Mouse (Mus musculus) hindbrain, postnatal 0 days (tissue): Measurements from ENCODE around the gene Hist1h2bb. TPM values are rescaled to one million over a fixed set of nuclear protein-coding genes. Genes with fewer than 3 reads are reported as not detected.
"Not testable (repeated sequence)": the region's sequence is repeated elsewhere in the genome, so short reads cannot be mapped to it uniquely, and the experiment has no call there.

Source experiments
- ATAC-seq: fragments of 200-750 bp; cut with Nextera tagmentation; 2 replicates; pipeline ENCODE4 v1.8.0; 2017; ENCODE audit warnings: mild to moderate bottlenecking, moderate TSS enrichment, moderate library complexity
- DNase-seq: peaks from one replicate; pipeline ENCODE4 v3.0.0-alpha.2; 2015; ENCODE audit warnings: low spot score
- H3K27ac ChIP-seq: fragments of 300-500 bp; sonication (generic); 2 replicates; pipeline ENCODE4 v1.5.1; 2014; ENCODE audit warnings: mild to moderate bottlenecking
- H3K27me3 ChIP-seq: fragments of 300-500 bp; sonication (generic); 2 replicates; pipeline ENCODE4 v1.6.1; 2014; ENCODE audit warnings: low read length, mixed read lengths; ENCODE audit not compliant: insufficient read depth
- H3K36me3 ChIP-seq: fragments of 300-500 bp; sonication (generic); 2 replicates; pipeline ENCODE4 v1.6.1; 2014; ENCODE audit warnings: low read length, mixed read lengths; ENCODE audit not compliant: insufficient read depth
- H3K4me1 ChIP-seq: fragments of 300-500 bp; sonication (generic); 2 replicates; pipeline ENCODE4 v1.6.1; 2014; ENCODE audit warnings: antibody characterized with exemption, low read length, mixed read lengths; ENCODE audit not compliant: insufficient read depth
- H3K4me2 ChIP-seq: fragments of 300-500 bp; sonication (generic); 2 replicates; pipeline ENCODE4 v1.6.1; 2014; ENCODE audit warnings: low read depth, mild to moderate bottlenecking, low read length, moderate library complexity, mixed read lengths
- H3K4me3 ChIP-seq: fragments of 300-500 bp; sonication (generic); 2 replicates; pipeline ENCODE4 v1.5.1; 2014; ENCODE audit warnings: low read length
- H3K9ac ChIP-seq: fragments of 300-500 bp; sonication (generic); replicated peaks from 2 replicates; pipeline ENCODE4 v1.6.1; 2014; ENCODE audit warnings: mild to moderate bottlenecking, low read length, moderate library complexity, mixed read lengths
- H3K9me3 ChIP-seq: fragments of 300-500 bp; sonication (generic); 2 replicates; pipeline ENCODE4 v1.6.1; 2016; ENCODE audit warnings: low read length, mixed read lengths
- CTCF ChIP-seq: IDR thresholded peaks from 2 replicates; pipeline ENCODE4 v1.5.1; 2016; ENCODE audit warnings: antibody characterized with exemption, control low read depth, low read depth
- WGBS: fragments of 180-500 bp; shearing (Covaris S2); extraction: QIAGEN DNeasy Blood & Tissue Kit; methylation state at CpG from one replicate; pipeline ENCODE4 v1.1.7; 2014; 5-methylcytosine and 5-hydroxymethylcytosine counted together
- polyA plus RNA-seq: library from polyadenylated mRNA; unstranded; fragments of >200 nt; fragmentation: Nextera tagmentation; extraction: Ambion mirVana; gene quantifications from 2 replicates; pipeline ENCODE4 v1.2.1, GENCODE M21; 2015
- total RNA-seq: library from RNA; depleted of rRNA; stranded (reverse); fragments of >200 nt; gene quantifications from 2 replicates; pipeline ENCODE4 v1.2.3, GENCODE M21; 2014

Gene Hist1h2bb
- total and polyA plus RNA-seq, 2 experiments from 2014 or later, result 0.49 to 1,454 TPM

DNA sequence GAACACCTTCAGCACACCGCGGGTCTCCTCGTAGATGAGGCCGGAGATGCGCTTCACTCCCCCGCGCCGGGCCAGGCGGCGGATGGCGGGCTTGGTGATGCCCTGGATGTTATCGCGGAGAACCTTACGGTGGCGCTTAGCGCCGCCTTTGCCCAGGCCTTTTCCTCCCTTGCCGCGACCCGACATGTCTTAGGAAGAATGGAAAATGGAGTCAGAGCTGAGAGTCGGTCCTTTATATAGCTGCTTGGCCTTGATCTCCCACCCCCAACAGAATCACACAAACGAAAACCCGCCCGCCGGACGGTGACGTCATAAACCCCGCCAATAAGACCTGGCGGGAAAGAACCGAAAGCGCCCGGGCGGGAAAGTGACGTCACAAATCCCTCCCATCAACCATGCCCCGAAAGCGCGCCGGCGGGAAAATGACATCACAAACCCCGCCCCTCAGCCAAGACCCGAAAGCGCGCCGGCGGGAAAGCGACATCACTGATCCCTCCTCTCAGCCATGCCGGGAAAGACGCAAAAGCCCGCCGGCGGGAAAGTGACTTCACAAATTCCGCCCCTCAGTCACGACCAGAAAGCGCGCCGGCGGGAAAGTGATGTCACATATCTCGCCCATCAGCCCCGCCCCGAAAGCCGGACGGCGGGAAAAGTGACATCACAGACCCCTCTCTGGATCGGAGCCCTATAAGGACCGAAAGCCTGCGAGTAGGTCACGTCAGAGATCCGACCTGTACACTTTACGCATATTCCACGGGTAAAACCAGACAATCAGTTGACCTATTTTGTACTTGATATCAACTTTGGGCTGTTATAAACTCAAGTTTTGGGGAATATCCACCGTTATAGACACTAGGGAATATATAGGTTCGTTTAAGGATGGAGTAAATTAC, 14.7 kb downstream of the Hist1h2bb start, which contains the start of gene Hist1h4a:
TSS of gene Hist1h4a (minus strand) at position 259 of the 893 bp plus-strand sequence.
- DNase-seq, result peak; percentile 100
- ATAC-seq, result peak; percentile 85
- H3K4me3 ChIP-seq, result peak within 1 kb of the TSS; percentile 41
- H3K4me2 ChIP-seq, result peak within 1 kb of the TSS; percentile 84
- H3K27me3 ChIP-seq, result no peaks in the 10 kb centered on the region
- H3K4me1 ChIP-seq, result peaks cover 6% of the 10 kb centered on the region
- H3K9me3 ChIP-seq, result no peaks in the 10 kb centered on the region
- no peaks in the 10 kb centered on the region for H3K36me3 ChIP-seq
- peak within 1 kb of the TSS; percentile 25 for H3K9ac ChIP-seq
- no peak for TF ChIP-seq CTCF
- peak within 1 kb of the TSS; percentile 89 for H3K27ac ChIP-seq
- under 1% methylated on average over 61 of the region's 72 CpGs for WGBS

GRCm38 (mm10) chr13:23761871-23762821, 15.6 kb downstream of the Hist1h2bb start, which contains the start of gene Hist1h3a:
Hist1h3a (minus strand) TSS chr13:23762386.
- H3K27me3 ChIP-seq, H3K36me3 ChIP-seq, H3K4me1 ChIP-seq, H3K9me3 ChIP-seq: not testable (repeated sequence)
- peak; percentile 78 for ATAC-seq
- peak; percentile 89 for DNase-seq
- Histone ChIP-seq H3K4me3 (peak within 1 kb of the TSS; percentile 55), H3K9ac (peak within 1 kb of the TSS; percentile 25), H3K27ac (peak within 1 kb of the TSS; percentile 89), H3K4me2 (peak within 1 kb of the TSS; percentile 84)
- WGBS, result under 1% methylated on average over 25 of the region's 52 CpGs

DNA sequence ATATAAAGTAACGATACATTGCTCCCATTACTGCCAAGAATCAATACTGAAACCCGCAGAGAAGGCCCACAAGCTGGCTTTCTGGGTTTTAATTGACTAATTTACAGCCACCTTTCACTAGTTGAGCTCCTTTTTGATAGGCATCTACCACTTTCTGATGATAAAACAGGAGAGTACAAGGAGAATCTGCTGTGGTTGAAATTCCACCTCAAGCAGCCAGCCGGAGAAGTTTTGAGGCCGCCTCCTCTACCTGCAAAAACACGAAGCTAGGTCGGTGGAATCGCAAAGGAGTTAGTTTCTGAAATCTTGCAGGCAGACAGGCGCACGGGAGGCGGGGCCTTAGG, 16.7 kb downstream of the Hist1h2bb start:
- 2% methylated on average over 10 of the region's 10 CpGs for WGBS
- peak overlapping the region; percentile 65; the same call in 1 of the 2 replicates for H3K9ac ChIP-seq
- ATAC-seq, result no peak

DNA sequence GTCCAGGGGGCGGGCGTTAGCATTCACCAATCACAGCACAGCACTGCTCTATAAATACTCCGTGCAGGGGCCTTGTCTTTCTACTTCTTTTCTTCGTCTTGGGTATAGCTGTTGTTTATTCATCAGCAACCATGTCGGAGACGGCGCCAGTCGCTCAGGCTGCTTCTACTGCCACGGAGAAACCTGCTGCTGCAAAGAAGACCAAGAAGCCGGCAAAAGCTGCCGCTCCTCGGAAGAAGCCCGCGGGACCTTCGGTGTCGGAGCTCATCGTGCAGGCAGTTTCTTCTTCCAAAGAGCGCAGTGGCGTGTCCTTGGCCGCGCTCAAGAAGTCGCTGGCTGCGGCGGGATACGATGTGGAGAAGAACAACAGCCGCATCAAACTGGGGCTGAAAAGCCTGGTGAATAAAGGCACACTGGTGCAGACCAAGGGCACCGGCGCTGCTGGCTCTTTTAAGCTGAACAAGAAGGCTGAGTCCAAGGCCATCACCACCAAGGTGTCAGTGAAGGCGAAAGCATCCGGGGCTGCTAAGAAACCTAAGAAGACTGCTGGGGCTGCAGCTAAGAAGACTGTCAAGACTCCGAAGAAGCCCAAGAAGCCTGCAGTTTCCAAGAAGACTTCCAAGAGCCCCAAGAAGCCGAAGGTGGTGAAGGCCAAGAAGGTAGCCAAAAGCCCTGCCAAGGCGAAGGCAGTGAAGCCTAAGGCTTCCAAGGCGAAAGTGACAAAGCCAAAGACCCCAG, 17.2 kb downstream of the Hist1h2bb start, which contains the start of gene Hist1h1a:
TSS of gene Hist1h1a (plus strand) at position 81 of the 738 bp plus-strand sequence.
- no peak for TF ChIP-seq CTCF
- Histone ChIP-seq H3K4me1 (peaks cover 6% of the 10 kb centered on the region), H3K9me3 (no peaks in the 10 kb centered on the region), H3K36me3 (no peaks in the 10 kb centered on the region), H3K9ac (peak within 1 kb of the TSS; percentile 65), H3K4me2 (peak within 1 kb of the TSS; percentile 84), H3K27ac (peak within 1 kb of the TSS; percentile 89), H3K4me3 (peak within 1 kb of the TSS; percentile 55), H3K27me3 (no peaks in the 10 kb centered on the region)
- DNase-seq (peak; percentile 94), ATAC-seq (peak; percentile 78)
- WGBS, result 3% methylated on average over 34 of the region's 34 CpGs

More for the DNA sequence above, 16.7 kb downstream of the Hist1h2bb start:
- H3K4me3 ChIP-seq, result peak overlapping the region; percentile 55
- H3K4me2 ChIP-seq, result peak overlapping the region; percentile 84
- DNase-seq, result no peak
- no peaks in the 10 kb centered on the region for H3K36me3 ChIP-seq
- peak overlapping the region; percentile 89 for H3K27ac ChIP-seq
- H3K4me1 ChIP-seq, result peaks cover 6% of the 10 kb centered on the region
- no peaks in the 10 kb centered on the region for H3K27me3 ChIP-seq
- no peaks in the 10 kb centered on the region for H3K9me3 ChIP-seq
- no peak for TF ChIP-seq CTCF

DNA sequence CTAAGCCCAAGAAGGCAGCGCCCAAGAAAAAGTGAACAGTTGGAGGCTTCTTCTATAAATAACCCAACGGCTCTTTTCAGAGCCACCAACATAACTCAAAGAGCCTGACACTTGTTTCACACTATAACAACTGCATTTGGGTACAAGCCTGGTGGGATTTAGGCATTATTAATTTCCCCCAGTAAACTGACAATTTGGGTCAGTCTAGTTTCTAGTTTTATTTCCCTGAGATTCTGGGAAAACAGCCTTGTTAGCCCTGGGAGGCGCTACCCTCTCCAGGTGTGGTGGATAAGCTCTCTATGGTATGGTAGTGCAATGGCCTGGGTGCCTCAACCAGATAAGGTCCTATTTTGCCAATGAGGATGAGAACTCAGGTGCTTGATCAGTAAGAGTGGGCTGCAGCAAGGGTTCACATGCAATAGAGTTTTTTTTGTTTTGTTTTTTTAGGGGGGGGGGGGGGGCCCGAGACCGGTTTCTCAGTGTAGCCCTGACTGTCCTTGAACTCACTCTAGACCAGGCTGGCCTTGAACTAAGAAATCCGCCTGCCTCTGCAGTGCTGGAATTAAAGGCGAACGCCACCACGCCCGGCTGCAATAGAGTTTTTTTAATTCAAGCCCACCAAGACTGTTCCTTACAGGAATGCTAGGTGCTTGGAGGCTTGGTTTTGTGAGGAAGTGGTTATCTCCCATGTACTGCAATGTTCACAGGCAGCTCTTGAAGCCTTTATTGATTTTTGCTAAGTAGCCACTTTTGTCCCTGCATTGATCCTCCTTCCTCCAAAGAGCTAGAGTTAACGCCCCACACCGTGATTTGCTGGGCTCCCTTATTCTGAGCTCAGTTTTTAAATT, 18.0 kb downstream of the Hist1h2bb start:
- Histone ChIP-seq H3K27ac (peak overlapping the region; percentile 89; the same call in 1 of the 2 replicates), H3K36me3 (no peaks in the 10 kb centered on the region), H3K27me3 (no peaks in the 10 kb centered on the region), H3K9me3 (no peaks in the 10 kb centered on the region), H3K4me3 (peak overlapping the region; percentile 55), H3K4me2 (peak overlapping the region; percentile 84), H3K4me1 (peaks cover 6% of the 10 kb centered on the region), H3K9ac (peak overlapping the region; percentile 65)
- DNase-seq (no peak), ATAC-seq (no peak)
- TF ChIP-seq CTCF, result no peak
- 37% methylated on average over 12 of the region's 12 CpGs for WGBS
